In genomic region chr16:51741875-51742274, GRCm38 (mm10) we compare ENCODE assay signal across 32 mouse cellular contexts.
"Had no signal": no experiment of that assay in that cellular context is flagged by ENCODE, and none has a peak within 500 bp of the region (broad histone marks: within the 10 kb centered on the region; RNA-seq: fewer than 3 reads in every experiment).

No protein-coding gene starts in this region.

- DNase-seq: left cerebral cortex, postnatal 4 days; liver; liver, embryonic 13.5 days; liver, postnatal 0 days; lung, adult 18-20 months; lung, adult 2 months; lung, embryonic 14.5 days; lung, postnatal 10 days; lung, postnatal 14 days; lung, postnatal 36 days; lung, postnatal 4 days; midbrain, embryonic 14.5 days had no signal

- H3K36me3 ChIP-seq: limb, embryonic 10.5 days; limb, embryonic 12.5 days; limb, embryonic 13.5 days; limb, embryonic 15.5 days; liver, embryonic 12.5 days; liver, embryonic 13.5 days; liver, embryonic 15.5 days; lung, embryonic 15.5 days; midbrain, embryonic 10.5 days; midbrain, embryonic 12.5 days; midbrain, embryonic 13.5 days; midbrain, embryonic 15.5 days had no signal

- H3K27me3 ChIP-seq: limb, embryonic 12.5 days; limb, embryonic 13.5 days; limb, embryonic 15.5 days; liver, embryonic 12.5 days; liver, embryonic 13.5 days; liver, embryonic 15.5 days; lung, embryonic 15.5 days; megakaryocyte, embryonic 14.5 days; midbrain, embryonic 12.5 days; midbrain, embryonic 13.5 days; midbrain, embryonic 15.5 days had no signal

- ATAC-seq: liver, embryonic 12.5 days; liver, postnatal 0 days; lung, postnatal 0 days; midbrain, embryonic 13.5 days; midbrain, embryonic 15.5 days; midbrain, embryonic 16.5 days had no signal

- H3K4me2 ChIP-seq: limb, embryonic 12.5 days; limb, embryonic 13.5 days; limb, embryonic 15.5 days; liver, embryonic 11.5 days; liver, embryonic 12.5 days; liver, embryonic 13.5 days; liver, embryonic 15.5 days; lung, embryonic 14.5 days; lung, embryonic 15.5 days; midbrain, embryonic 11.5 days; midbrain, embryonic 12.5 days; midbrain, embryonic 13.5 days; midbrain, embryonic 15.5 days had no signal

- H3K27ac ChIP-seq: left cerebral cortex, adult 2 months; limb, embryonic 10.5 days; limb, embryonic 12.5 days; limb, embryonic 13.5 days; limb, embryonic 15.5 days; liver, embryonic 12.5 days; liver, embryonic 13.5 days; liver, embryonic 14.5 days; liver, embryonic 15.5 days; lung, embryonic 15.5 days; macrophage; midbrain, embryonic 10.5 days; midbrain, embryonic 12.5 days; midbrain, embryonic 13.5 days; midbrain, embryonic 15.5 days had no signal

- H3K4me3 ChIP-seq: left cerebral cortex, adult 2 months; limb, embryonic 10.5 days; limb, embryonic 12.5 days; limb, embryonic 13.5 days; limb, embryonic 15.5 days; liver, embryonic 12.5 days; liver, embryonic 13.5 days; liver, embryonic 15.5 days; lung, embryonic 15.5 days; megakaryocyte, embryonic 14.5 days; midbrain, embryonic 10.5 days; midbrain, embryonic 12.5 days; midbrain, embryonic 13.5 days; midbrain, embryonic 15.5 days; myocyte had no signal

- H3K9ac ChIP-seq: limb, embryonic 12.5 days; limb, embryonic 13.5 days; limb, embryonic 15.5 days; liver, embryonic 12.5 days; liver, embryonic 13.5 days; liver, embryonic 14.5 days; liver, embryonic 15.5 days; liver, postnatal 0 days; lung, embryonic 14.5 days; lung, embryonic 15.5 days; midbrain, embryonic 12.5 days; midbrain, embryonic 13.5 days; midbrain, embryonic 15.5 days had no signal

- H3K9me3 ChIP-seq: limb, embryonic 10.5 days; limb, embryonic 12.5 days; limb, embryonic 13.5 days; limb, embryonic 15.5 days; liver, embryonic 12.5 days; liver, embryonic 13.5 days; liver, embryonic 15.5 days; lung, embryonic 15.5 days; megakaryocyte, embryonic 14.5 days; midbrain, embryonic 10.5 days; midbrain, embryonic 12.5 days; midbrain, embryonic 13.5 days; midbrain, embryonic 15.5 days had no signal

- H3K4me1 ChIP-seq: limb, embryonic 10.5 days; limb, embryonic 12.5 days; limb, embryonic 13.5 days; limb, embryonic 15.5 days; liver, embryonic 12.5 days; liver, embryonic 13.5 days; liver, embryonic 15.5 days; lung, embryonic 15.5 days; megakaryocyte, embryonic 14.5 days; midbrain, embryonic 10.5 days; midbrain, embryonic 12.5 days; midbrain, embryonic 13.5 days; midbrain, embryonic 15.5 days had no signal
